Mouse (Mus musculus): ENCODE measurements around the gene Ascl5.
A peak's percentile ranks its signal among the peaks of the same experiment; 100 is the strongest.

Ascl5 gene

DNA sequence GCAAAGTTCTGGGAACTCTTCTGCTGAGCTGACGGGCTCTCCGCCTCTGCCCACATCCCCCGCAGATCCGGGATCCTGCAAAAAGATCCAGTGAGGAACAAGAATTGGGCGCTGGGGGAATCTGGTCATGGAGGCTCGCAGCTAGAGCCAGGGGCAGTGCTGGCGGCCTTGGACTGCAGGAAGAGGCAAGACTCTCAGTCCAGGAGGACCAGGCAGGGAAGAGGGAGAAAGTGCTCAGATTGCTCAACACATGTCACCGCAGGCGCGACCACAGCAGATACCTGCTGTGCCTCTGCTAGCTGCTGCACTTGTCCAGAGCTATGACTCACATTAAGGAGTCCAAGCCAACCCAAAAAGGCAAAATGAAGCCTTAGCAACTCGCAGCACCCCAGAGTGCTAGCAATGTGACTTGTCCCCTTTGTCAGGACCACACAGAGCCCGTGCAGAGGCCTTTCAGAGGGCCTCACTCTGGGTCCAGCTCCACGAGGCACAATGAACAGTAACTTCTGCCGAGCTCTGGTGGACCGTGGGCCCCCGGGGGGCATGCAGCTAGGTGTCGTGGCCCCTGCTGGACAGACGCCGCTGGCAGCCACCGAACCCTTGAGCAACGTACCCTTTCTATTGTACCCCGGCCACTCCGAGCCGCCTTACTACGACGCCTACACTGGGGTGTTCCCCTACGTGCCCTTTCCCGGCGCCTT is at the start of gene Ascl5:
Ascl5 (plus strand) TSS at position 493 of the 701 bp plus-strand sequence.
- DNase-seq: no peak

GRCm38 (mm10) chr1:136001438-136001837 is 49.2 kb upstream of the Ascl5 start:
- peak; percentile 47 to 74 for DNase-seq

- DNase-seq: no peak
Observed at GRCm38 (mm10) chr1:136006292-136006748, 44.3 kb upstream of the Ascl5 start, which contains the start of gene Igfn1. Gene Igfn1, minus strand, starts transcription at chr1:136006342.

DNA sequence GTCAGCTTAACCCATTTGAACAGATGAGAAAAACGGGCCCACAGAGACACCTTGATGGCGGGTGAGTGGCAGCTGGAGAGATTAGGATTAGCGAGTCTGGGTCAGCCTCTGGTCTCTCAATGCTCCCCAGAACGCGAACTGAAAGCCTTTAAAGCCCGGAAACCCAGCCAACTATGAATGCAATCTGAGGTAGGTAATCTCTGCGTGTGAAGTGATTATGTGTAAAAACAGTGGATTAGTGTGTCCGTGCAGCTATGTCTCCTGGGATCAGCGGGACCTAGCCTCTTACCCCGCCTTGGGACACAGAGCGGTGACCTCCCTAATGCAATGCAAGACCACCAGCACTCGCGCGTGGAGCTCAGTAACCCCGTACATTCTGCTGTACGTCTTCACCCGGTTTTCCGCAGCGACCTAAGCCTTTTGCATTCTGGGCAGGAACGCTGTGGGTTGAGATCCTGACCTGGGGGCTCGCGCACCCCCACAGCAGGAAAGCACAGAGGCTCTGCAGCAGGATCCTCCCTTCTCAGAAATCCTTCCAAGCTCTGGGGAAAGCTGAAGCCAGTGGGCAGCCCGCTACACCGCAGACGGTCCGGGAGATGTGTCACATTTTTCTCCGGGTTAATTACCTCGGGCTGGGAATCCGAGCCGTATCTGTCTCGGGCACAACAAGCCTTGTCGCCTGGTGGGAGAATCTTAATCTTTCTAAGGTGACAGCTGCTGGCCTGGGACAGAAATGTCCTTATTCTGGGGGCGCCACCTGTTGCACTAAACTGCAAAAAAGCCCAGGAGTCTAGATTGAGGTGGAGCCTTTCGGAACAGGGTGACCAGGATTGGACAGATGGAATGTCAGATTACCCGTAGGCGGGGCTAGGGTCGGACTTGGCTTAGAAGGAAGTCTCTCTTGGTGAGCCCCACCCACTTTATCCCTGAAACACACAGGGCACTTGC is 43.1 kb upstream of the Ascl5 start, which contains the start of gene Tmem9:
Tmem9 (plus strand) TSS at position 940 of the 948 bp plus-strand sequence.
- peak; percentile 93 to 96 for DNase-seq

DNA sequence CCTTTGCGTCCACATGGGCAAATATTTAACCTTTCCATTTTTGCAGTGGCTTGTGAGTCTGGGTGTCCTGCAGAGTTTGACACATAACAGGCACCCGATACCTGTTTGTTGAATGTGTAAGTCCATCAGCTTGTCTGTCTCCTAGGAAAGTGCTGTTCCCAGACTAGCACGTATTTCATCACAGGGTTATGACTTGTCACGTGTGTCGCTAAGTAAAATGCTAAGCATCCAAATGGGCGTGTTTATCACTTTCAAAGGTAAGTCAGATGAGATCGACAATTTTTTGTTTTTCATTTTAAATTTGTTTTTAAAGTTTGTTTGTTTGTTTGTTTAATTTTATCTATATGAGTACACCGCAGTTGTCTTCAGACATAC is 42.5 kb upstream of the Ascl5 start:
- DNase-seq: no peak

DNA sequence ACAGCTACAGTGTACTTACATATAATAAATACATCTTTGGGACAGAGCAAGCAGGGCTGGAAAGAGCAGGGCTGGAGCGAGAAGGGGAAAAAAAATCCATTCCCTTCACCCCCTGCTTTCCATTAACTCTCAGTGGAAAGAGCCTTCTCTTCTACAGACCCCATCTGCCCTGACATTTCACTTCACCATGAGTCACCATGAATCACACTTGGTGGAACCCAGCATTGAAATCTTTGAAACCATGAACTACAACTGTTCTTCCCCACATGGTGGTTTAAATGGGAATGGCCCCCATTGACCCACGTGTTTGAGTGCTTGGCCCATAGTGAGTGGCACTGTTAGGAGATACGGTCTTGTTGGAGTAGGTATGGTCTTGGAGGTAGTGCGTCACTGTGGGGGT is 40.4 kb upstream of the Ascl5 start:
- DNase-seq: no peak

- DNase-seq: no peak
Observed at GRCm38 (mm10) chr1:136013513-136013912, 37.1 kb upstream of the Ascl5 start.

DNA sequence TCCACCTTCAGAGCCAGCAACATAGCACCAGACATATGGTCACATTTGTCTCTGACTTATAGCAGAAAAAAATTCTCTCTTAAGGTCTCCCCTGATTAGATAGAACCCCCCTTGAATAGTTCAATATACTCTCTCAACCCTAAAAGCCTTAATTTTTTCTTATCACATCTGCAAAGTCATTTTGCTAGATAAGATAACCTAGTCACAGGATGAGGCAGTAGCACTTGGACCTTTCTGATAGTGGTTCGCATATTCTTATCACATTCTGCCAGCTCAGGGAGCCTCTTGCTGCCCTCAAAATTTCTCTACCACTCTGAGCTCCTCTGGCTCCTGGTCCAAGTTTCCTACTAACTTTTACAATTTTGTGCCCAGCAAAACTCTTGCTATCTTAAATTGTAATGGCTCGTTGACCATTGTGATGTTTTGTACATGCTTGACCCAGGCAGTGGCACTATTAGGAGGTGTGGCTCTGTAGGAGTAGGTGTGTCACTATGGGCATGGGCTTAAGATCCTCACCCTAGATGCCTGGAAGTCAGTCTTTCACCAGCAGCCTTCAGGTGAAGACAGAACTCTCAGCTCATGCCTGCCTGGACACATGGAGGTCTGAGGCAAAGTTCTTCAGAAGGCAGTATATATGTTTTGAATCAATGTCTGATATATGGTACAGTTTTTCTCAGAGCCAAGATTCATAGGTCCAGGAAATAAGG is 35.7 kb upstream of the Ascl5 start:
- DNase-seq: no peak

- DNase-seq: no peak
Observed at GRCm38 (mm10) chr1:136017307-136017706, 33.3 kb upstream of the Ascl5 start.

GRCm38 (mm10) chr1:136017907-136018313 is 32.7 kb upstream of the Ascl5 start:
- peak; percentile 96 to 97 for DNase-seq

- peak; percentile 62 to 77 for DNase-seq
Observed at GRCm38 (mm10) chr1:136018390-136019189, 32.0 kb upstream of the Ascl5 start.

GRCm38 (mm10) chr1:136030201-136030600 is 20.4 kb upstream of the Ascl5 start:
- DNase-seq: no peak

DNA sequence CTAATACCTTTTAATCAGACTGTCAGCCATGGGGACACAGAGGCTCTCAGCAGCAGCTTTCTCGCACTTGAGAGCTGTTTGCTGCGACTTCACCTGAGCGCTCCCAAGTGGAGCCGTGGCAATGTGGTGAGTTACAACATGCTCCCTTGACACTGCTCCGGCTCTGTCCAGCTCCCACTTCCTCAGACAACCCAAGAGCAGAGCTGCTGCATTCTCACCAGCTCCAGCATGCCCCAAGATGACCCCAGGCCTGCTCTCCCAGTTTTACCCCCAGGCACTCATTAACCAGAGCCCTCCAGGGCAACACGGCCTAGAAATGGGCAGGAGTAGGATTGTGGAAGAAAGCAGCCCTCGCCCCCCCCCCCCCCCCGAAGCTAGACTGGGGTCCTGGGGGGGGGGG is 18.9 kb upstream of the Ascl5 start:
- peak; percentile 53 to 66 for DNase-seq

DNA sequence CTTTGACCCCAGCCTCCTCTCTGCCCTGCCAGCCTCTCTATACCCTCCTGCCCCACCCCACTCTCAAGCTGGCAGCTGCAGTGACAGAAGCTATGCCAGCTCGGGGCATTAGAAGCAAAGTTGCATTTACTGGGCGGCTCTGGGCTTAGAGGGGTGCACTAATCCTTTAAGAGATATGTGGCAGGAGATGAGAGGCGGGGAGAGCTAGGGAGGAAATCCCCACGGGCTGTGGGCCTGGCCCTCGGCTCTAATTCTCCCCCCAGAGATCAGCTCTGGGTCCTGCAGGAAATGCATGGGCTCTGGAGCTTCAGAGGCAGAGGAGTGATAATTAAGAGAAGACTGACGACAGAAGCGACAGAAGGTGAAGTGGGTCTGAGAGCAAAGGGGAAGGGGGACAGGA is 17.6 kb upstream of the Ascl5 start:
- no peak for DNase-seq

DNA sequence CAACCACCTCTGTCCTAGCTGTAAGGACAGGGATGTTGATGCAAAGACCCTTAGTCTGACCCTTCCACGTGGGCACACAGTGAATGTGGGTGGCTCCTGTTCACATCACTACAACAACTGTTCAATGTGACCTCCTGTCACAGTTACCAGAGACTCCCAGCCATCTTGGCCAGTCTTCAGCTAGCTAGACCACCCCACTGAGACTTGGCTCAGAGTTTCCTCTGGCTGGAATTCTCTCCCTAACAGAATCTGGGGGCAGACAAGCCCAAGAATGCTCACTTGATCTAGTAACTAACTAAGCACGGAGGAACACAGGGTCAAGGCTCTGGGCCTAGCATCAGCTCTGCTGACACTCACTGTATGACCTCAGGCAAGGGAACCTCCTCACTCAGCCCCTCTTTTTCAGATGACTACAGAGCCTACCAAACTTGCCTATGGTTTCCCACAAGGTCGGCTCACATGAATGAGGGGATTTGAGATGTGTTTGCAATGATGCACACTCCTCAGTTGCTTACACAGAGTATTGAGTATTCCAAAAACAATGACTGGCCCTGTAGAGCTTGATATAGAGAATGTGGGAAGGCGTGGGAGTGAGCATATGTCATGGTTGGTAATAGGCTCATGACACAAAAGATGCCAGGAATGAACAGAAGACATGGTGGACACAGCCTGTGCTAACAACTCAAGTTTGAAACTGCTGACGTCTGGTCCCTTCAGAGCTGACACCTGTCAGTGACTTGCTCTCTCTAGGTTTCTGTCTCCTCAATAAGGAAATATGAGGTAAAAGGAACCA is 11.7 kb upstream of the Ascl5 start:
- DNase-seq: no peak

DNA sequence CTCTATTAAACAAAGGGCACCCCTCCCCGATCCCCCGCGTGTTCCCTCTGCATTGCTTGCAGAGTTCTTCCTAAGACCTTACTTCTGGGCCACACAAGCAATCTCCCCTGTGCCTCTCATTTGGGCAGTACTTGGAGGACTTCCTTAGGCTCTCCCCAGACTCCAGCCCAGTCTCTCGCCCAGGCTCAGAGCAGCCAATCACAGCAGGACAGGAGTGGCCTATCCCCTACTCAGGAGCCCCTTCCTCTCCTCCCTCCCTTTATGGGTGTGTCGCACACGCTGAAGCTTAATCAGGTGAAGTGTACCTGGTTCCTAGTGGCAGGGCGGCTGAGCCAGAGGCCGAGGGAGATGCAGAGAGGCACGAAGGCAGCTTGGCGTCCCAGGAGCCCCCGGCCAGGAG is 10.2 kb upstream of the Ascl5 start:
- DNase-seq: no peak

DNA sequence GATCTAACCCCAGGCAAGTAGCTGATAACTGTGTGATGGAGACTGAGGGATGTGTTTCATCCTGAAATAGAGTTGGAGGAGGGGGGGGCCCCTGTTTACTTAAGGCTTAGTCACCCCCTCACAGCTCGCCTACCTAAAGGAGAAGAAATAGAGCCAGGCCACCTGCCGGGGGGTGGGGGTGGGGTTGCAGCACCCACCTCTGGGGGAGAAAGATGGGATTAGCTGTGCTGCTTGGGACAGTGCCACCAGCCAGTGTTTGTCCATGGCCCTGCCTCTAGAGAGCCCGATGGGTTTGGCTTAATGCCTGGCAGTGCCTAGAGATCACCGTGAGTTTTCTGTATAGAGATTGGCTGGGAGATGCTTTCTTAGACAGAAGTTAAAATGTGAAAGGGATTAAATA is 9.7 kb upstream of the Ascl5 start:
- no peak for DNase-seq

DNA sequence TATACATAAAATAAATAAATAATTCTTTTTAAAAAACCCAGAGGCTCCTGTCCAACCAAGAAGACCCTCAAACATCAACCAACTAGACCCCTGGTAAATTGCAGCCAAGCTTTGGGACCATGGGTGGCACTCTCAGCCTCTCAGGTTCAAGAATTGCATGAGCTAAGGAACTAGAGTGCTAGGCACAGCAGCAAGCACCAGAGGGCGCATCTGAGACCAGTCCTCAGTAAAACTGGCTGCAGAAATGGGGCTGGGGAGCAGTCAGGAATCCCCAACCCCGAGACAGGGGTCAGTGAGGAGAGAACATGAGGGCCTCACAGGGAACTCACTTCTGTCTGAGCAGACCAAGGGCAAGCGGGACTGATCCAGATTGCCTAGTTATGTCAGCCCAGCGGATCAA is 4.8 kb upstream of the Ascl5 start:
- DNase-seq: peak; percentile 45 to 80

DNA sequence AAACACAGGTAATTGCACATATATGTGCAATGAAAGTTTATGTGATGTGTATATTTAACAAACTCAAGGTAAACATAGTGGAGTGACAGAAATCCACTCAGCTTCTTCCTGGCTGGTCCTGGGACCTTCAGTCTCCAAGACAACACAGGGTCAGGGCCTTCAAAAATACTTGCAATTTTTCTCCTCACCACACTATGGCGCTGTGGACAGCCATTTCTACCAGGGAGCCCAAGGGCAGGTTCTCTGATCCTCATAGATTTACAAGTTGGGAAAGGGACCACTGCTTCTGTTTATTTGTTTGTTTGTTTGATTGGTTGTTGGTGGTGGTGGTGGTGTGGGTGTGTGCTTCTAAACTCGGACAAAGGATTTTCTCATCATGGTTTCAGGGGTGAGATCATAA is 3.2 kb upstream of the Ascl5 start:
- DNase-seq: peak in 1 of 2 experiments; percentile 24

GRCm38 (mm10) chr1:136047894-136048293 is 2.7 kb upstream of the Ascl5 start:
- no peak for DNase-seq

GRCm38 (mm10) chr1:136051013-136051315 is 360 bp downstream of the Ascl5 start:
- peak in 1 of 2 experiments; percentile 20 for DNase-seq
